Mouse (Mus musculus) liver, adult 2 months (tissue): ENCODE measurements around the gene Tmem35b. TPM values are rescaled to one million over a fixed set of nuclear protein-coding genes. Genes with fewer than 3 reads are reported as not detected.

Experiments used
- DNase-seq: peaks from one replicate; pipeline ENCODE4 v3.0.0-alpha.2; 2011; ENCODE audit warnings: low read depth, low spot score; ENCODE audit errors: extremely low read depth
- H3K27ac ChIP-seq: fragments of 200-500 bp; replicated peaks from 2 replicates; pipeline ENCODE4 v1.5.1; 2012; ENCODE audit warnings: low read depth, mild to moderate bottlenecking, control low read depth, inconsistent platforms, low read length; ENCODE audit not compliant: insufficient read depth
- H3K27me3 ChIP-seq: fragments of 200-500 bp; 2 replicates; pipeline ENCODE4 v1.6.1; 2012; ENCODE audit warnings: mild to moderate bottlenecking, moderate library complexity, low read length, inconsistent platforms; ENCODE audit not compliant: control insufficient read depth, insufficient read depth
- H3K36me3 ChIP-seq: fragments of 200-500 bp; 2 replicates; pipeline ENCODE4 v1.6.1; 2012; ENCODE audit warnings: low read length, inconsistent platforms; ENCODE audit not compliant: control insufficient read depth, insufficient read depth
- H3K4me1 ChIP-seq: fragments of 200-500 bp; 2 replicates; pipeline ENCODE4 v1.6.1; 2011; ENCODE audit warnings: low read length; ENCODE audit not compliant: control insufficient read depth, insufficient read depth
- H3K4me3 ChIP-seq: fragments of 200-500 bp; 2 replicates; pipeline ENCODE4 v1.5.1; 2011; ENCODE audit warnings: low read depth, mild to moderate bottlenecking, control low read depth, low read length, moderate library complexity; ENCODE audit not compliant: insufficient read depth
- H3K79me2 ChIP-seq: fragments of 200-500 bp; 2 replicates; pipeline ENCODE4 v1.6.1; 2012; ENCODE audit warnings: inconsistent platforms, mild to moderate bottlenecking, low read length, moderate library complexity; ENCODE audit not compliant: control insufficient read depth, insufficient read depth
- H3K9ac ChIP-seq: fragments of 200-500 bp; 2 replicates; pipeline ENCODE4 v1.6.1; 2012; ENCODE audit warnings: low read depth, mild to moderate bottlenecking, control low read depth, inconsistent platforms, low read length
- CTCF ChIP-seq: fragments of 200-500 bp; IDR thresholded peaks from 2 replicates; pipeline ENCODE4 v1.5.1; 2011; ENCODE audit warnings: low read depth, low read length, control low read depth
- POLR2A ChIP-seq: fragments of 200-500 bp; IDR thresholded peaks from 2 replicates; pipeline ENCODE4 v1.6.1; 2011; ENCODE audit warnings: low read length, control low read depth; ENCODE audit not compliant: insufficient read depth; ENCODE audit errors: extremely low read depth
- WGBS: fragments of 180-500 bp; shearing (Covaris S2); methylation state at CpG from one replicate; pipeline ENCODE4 v1.1.7; 2018; 5-methylcytosine and 5-hydroxymethylcytosine counted together
- polyA plus RNA-seq: library from polyadenylated mRNA; depleted of rRNA; stranded (reverse); fragments of >200 nt; gene quantifications from 2 replicates; pipeline ENCODE4 v1.2.3, GENCODE M21; 2012
- total RNA-seq: library from RNA; depleted of rRNA; stranded (reverse); fragments of >200 nt; gene quantifications from 2 replicates; pipeline ENCODE4 v1.2.3, GENCODE M21; 2014

Tmem35b gene
- total and polyA plus RNA-seq, 2 experiments: 11.5 to 11.8 TPM

DNA sequence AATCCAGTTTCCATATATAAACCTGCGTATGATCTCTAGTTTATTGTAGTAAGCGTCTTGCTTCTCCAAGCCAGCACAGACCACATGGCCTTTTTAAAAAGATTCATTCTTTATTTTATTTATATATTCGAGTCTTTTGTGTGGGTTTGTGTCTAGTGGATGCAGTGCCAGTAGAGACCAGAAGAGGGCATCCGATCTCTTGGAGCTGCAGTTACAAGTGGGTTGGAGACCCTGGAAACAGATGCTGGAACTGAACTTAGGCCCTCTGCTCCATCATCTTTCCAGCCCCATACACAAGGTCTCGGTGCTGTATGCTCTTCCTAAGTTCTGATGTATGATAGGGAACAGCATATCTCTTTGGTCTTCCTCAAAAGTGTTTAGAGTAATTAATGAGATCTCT, 32.3 kb downstream of the Tmem35b start:
- 58% methylated on average over 5 of the region's 5 CpGs for WGBS
- no peaks in the 10 kb centered on the region for H3K4me1 ChIP-seq
- TF ChIP-seq POLR2A (no peak), CTCF (no peak)

DNA sequence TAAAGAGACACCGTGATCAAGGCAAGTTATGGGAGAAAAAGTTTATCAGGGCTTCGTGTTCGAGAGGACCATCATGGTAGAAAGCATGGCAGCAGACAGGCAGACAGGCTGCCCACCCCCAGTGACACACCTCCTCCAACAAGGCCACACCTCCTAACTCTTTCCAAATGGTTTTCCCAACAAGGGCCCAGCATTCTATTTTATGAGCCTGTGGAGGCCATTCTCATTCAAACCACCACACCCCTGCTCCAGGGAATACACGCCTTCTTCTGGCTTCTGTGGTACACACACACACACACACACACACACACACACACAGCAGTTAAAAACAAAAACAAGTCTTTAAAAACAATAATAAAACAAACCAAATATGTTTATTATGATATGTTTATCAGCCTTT, 34.3 kb downstream of the Tmem35b start:
- no peak for TF ChIP-seq POLR2A
- TF ChIP-seq CTCF: no peak
- WGBS: 83% methylated on average over 4 of the region's 4 CpGs
- Histone ChIP-seq H3K27me3 (no peaks in the 10 kb centered on the region), H3K9ac (no peak overlapping the region), H3K4me3 (no peak overlapping the region), H3K79me2 (no peaks in the 10 kb centered on the region), H3K36me3 (no peaks in the 10 kb centered on the region), H3K27ac (no peak overlapping the region), H3K4me1 (no peaks in the 10 kb centered on the region)
- no peak for DNase-seq

More for the DNA sequence above, 32.3 kb downstream of the Tmem35b start:
- DNase-seq: no peak
- no peaks in the 10 kb centered on the region for H3K36me3 ChIP-seq
- no peaks in the 10 kb centered on the region for H3K79me2 ChIP-seq
- no peak overlapping the region for H3K4me3 ChIP-seq
- no peaks in the 10 kb centered on the region for H3K27me3 ChIP-seq
- H3K9ac ChIP-seq: no peak overlapping the region
- no peak overlapping the region for H3K27ac ChIP-seq

GRCm38 (mm10) chr4:127163926-127164325, 40.4 kb downstream of the Tmem35b start:
- H3K27me3 ChIP-seq: peaks cover 6% of the 10 kb centered on the region
- WGBS: 72% methylated on average over 8 of the region's 8 CpGs
- H3K27ac ChIP-seq: no peak overlapping the region

GRCm38 (mm10) chr4:127167096-127167495, 43.6 kb downstream of the Tmem35b start:
- Histone ChIP-seq H3K4me1 (0 out of 2 replicates have a peak, but pooled peaks cover 3% of the 10 kb centered on the region), H3K36me3 (no peaks in the 10 kb centered on the region), H3K27ac (no peak overlapping the region), H3K79me2 (no peaks in the 10 kb centered on the region), H3K4me3 (no peak overlapping the region), H3K9ac (no peak overlapping the region), H3K27me3 (peaks cover 16% of the 10 kb centered on the region)
- DNase-seq: no peak
- TF ChIP-seq POLR2A (no peak), CTCF (no peak)
- 81% methylated on average over 5 of the region's 5 CpGs for WGBS

More at GRCm38 (mm10) chr4:127163926-127164325, 40.4 kb downstream of the Tmem35b start:
- no peak for TF ChIP-seq CTCF
- TF ChIP-seq POLR2A: no peak
- Histone ChIP-seq H3K79me2 (no peaks in the 10 kb centered on the region), H3K9ac (no peak overlapping the region), H3K4me1 (no peaks in the 10 kb centered on the region), H3K4me3 (no peak overlapping the region), H3K36me3 (no peaks in the 10 kb centered on the region)
- no peak for DNase-seq

GRCm38 (mm10) chr4:127167731-127168130, 44.2 kb downstream of the Tmem35b start:
- Histone ChIP-seq H3K27ac (no peak overlapping the region), H3K9ac (no peak overlapping the region), H3K4me1 (0 out of 2 replicates have a peak, but pooled peaks cover 3% of the 10 kb centered on the region), H3K27me3 (peaks cover 16% of the 10 kb centered on the region), H3K36me3 (no peaks in the 10 kb centered on the region), H3K4me3 (no peak overlapping the region), H3K79me2 (no peaks in the 10 kb centered on the region)
- DNase-seq: no peak
- TF ChIP-seq CTCF: no peak
- no peak for TF ChIP-seq POLR2A
- WGBS: 23% methylated on average over 8 of the region's 8 CpGs

GRCm38 (mm10) chr4:127168211-127168913, 44.9 kb downstream of the Tmem35b start:
- DNase-seq: no peak
- TF ChIP-seq POLR2A: no peak
- no peak for TF ChIP-seq CTCF
- no peaks in the 10 kb centered on the region for H3K36me3 ChIP-seq
- H3K27ac ChIP-seq: no peak overlapping the region
- H3K4me1 ChIP-seq: 0 out of 2 replicates have a peak, but pooled peaks cover 3% of the 10 kb centered on the region
- no peaks in the 10 kb centered on the region for H3K79me2 ChIP-seq
- peaks cover 16% of the 10 kb centered on the region for H3K27me3 ChIP-seq
- peak overlapping the region; percentile 48; the same call in 1 of the 2 replicates for H3K4me3 ChIP-seq
- H3K9ac ChIP-seq: peak overlapping the region; percentile 21; the same call in 1 of the 2 replicates
- under 1% methylated on average over 38 of the region's 39 CpGs for WGBS
